Mouse (Mus musculus) brain, embryonic 14.5 days (tissue): ENCODE measurements around the gene Lrrc61.

Experiments used
- CTCF ChIP-seq: fragments of 200-500 bp; IDR thresholded peaks from 2 replicates; pipeline ENCODE4 v1.5.1; 2012; ENCODE audit warnings: inconsistent platforms, mild to moderate bottlenecking, moderate library complexity, borderline replicate concordance; ENCODE audit not compliant: insufficient read depth, insufficient read length; ENCODE audit errors: extremely low read depth
- POLR2A ChIP-seq: fragments of 200-500 bp; IDR thresholded peaks from 2 replicates; pipeline ENCODE4 v1.6.1; 2012; ENCODE audit warnings: mild to moderate bottlenecking, inconsistent platforms, borderline replicate concordance; ENCODE audit not compliant: poor library complexity, insufficient read depth, insufficient read length, severe bottlenecking; ENCODE audit errors: extremely low read depth

DNA sequence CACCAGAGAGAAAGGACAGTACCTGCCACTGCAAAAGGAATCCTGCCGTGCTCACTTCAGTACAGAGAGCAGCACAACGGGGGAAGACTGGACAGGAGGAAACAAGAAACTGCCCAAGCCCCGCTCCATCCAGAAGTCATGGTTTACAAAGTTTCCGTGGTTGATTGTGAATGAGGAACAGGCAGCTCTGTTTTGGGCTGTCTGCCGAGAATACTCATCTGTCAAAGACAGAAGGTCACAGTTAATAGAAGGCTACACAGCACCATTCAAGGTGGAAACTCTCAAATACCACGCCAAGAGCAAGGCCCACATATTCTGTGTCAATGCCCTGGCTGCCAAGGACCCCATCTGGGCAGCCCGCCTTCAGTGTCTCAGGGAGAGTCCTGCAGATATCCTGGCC lies 42.7 kb upstream of the Lrrc61 start:
- TF ChIP-seq POLR2A (no peak), CTCF (no peak)
